Mouse (Mus musculus) lung, embryonic 16.5 days (tissue): Measurements from ENCODE around the gene Pgbd5. TPM values are rescaled to one million over a fixed set of nuclear protein-coding genes. Genes with fewer than 3 reads are reported as not detected.
"Not testable (repeated sequence)": the region's sequence is repeated elsewhere in the genome, so short reads cannot be mapped to it uniquely, and the experiment has no call there.

ENCODE experiments used
- ATAC-seq: fragments of 200-750 bp; cut with Nextera tagmentation; 2 replicates; pipeline ENCODE4 v1.8.0; 2017; ENCODE audit warnings: low read depth, mild to moderate bottlenecking, moderate library complexity
- H3K27ac ChIP-seq: fragments of 300-500 bp; sonication (generic); 2 replicates; pipeline ENCODE4 v1.5.1; 2014; ENCODE audit warnings: mild to moderate bottlenecking, control low read depth, low read length
- H3K27me3 ChIP-seq: fragments of 300-500 bp; sonication (generic); 2 replicates; pipeline ENCODE4 v1.6.1; 2014; ENCODE audit warnings: low read depth, low read length, mixed read lengths; ENCODE audit not compliant: control insufficient read depth, insufficient read depth
- H3K36me3 ChIP-seq: fragments of 300-500 bp; sonication (generic); 2 replicates; pipeline ENCODE4 v1.6.1; 2014; ENCODE audit warnings: low read length; ENCODE audit not compliant: control insufficient read depth, insufficient read depth
- H3K4me1 ChIP-seq: fragments of 300-500 bp; sonication (generic); replicated peaks from 2 replicates; pipeline ENCODE4 v1.6.1; 2014; ENCODE audit warnings: low read length, mixed read lengths; ENCODE audit not compliant: control insufficient read depth, insufficient read depth
- H3K4me2 ChIP-seq: fragments of 300-500 bp; sonication (generic); 2 replicates; pipeline ENCODE4 v1.6.1; 2014; ENCODE audit warnings: low read depth, low read length, control low read depth
- H3K4me3 ChIP-seq: fragments of 300-500 bp; sonication (generic); 2 replicates; pipeline ENCODE4 v1.5.1; 2014; ENCODE audit warnings: mild to moderate bottlenecking, low read length, control low read depth
- H3K9ac ChIP-seq: fragments of 300-500 bp; sonication (generic); 2 replicates; pipeline ENCODE4 v1.6.1; 2014; ENCODE audit warnings: low read length, control low read depth
- H3K9me3 ChIP-seq: fragments of 300-500 bp; sonication (generic); 2 replicates; pipeline ENCODE4 v1.6.1; 2016; ENCODE audit warnings: low read length; ENCODE audit not compliant: control insufficient read depth
- WGBS: fragments of 180-500 bp; shearing (Covaris S2); extraction: QIAGEN DNeasy Blood & Tissue Kit; methylation state at CpG from one replicate; pipeline ENCODE4 v1.1.7; 2014; 5-methylcytosine and 5-hydroxymethylcytosine counted together
- polyA plus RNA-seq: library from polyadenylated mRNA; unstranded; fragments of >200 nt; fragmentation: Nextera tagmentation; extraction: Ambion mirVana; gene quantifications from 2 replicates; pipeline ENCODE4 v1.2.1, GENCODE M21; 2015

The Pgbd5 gene
- polyA plus RNA-seq, 1 experiment from 2014 or later: 1.9 TPM

GRCm38 (mm10) chr8:124435170-124435569 is 4.3 kb downstream of the Pgbd5 start:
- Histone ChIP-seq H3K9me3 (no peaks in the 10 kb centered on the region), H3K4me1 (peaks cover 5% of the 10 kb centered on the region; the same call in 1 of the 2 replicates), H3K27ac (no peak overlapping the region), H3K36me3 (no peaks in the 10 kb centered on the region), H3K9ac (no peak overlapping the region), H3K4me3 (no peak overlapping the region), H3K4me2 (no peak overlapping the region), H3K27me3 (peaks cover 23% of the 10 kb centered on the region)
- WGBS: 43% methylated on average over 4 of the region's 4 CpGs
- ATAC-seq: no peak

- ATAC-seq: peak; percentile 99
- under 1% methylated on average over 30 of the region's 101 CpGs for WGBS
- Histone ChIP-seq H3K9ac (peak overlapping the region; percentile 72), H3K27me3 (peaks cover 23% of the 10 kb centered on the region), H3K9me3 (no peaks in the 10 kb centered on the region), H3K4me1 (peaks cover 5% of the 10 kb centered on the region; the same call in 1 of the 2 replicates), H3K4me2 (peak overlapping the region; percentile 100), H3K27ac (no peak overlapping the region), H3K36me3 (no peaks in the 10 kb centered on the region), H3K4me3 (peak overlapping the region; percentile 74)
Measured at GRCm38 (mm10) chr8:124434126-124434790, 5.2 kb downstream of the Pgbd5 start.

- Histone ChIP-seq H3K27me3 (peaks cover 23% of the 10 kb centered on the region), H3K36me3 (no peaks in the 10 kb centered on the region), H3K4me3 (peak overlapping the region; percentile 74), H3K9ac (peak overlapping the region; percentile 72), H3K4me1 (peaks cover 5% of the 10 kb centered on the region; the same call in 1 of the 2 replicates), H3K27ac (no peak overlapping the region), H3K4me2 (peak overlapping the region; percentile 100), H3K9me3 (no peaks in the 10 kb centered on the region)
- peak; percentile 42; the same call in 1 of the 2 replicates for ATAC-seq
- WGBS: 1% methylated on average over 55 of the region's 56 CpGs
Measured at GRCm38 (mm10) chr8:124433451-124434125, 5.9 kb downstream of the Pgbd5 start.

- no peak overlapping the region for H3K9ac ChIP-seq
- no peaks in the 10 kb centered on the region for H3K9me3 ChIP-seq
- H3K27ac ChIP-seq: no peak overlapping the region
- 43% methylated on average over 6 of the region's 6 CpGs for WGBS
- peaks cover 23% of the 10 kb centered on the region for H3K27me3 ChIP-seq
- H3K4me2 ChIP-seq: no peak overlapping the region
- H3K36me3 ChIP-seq: no peaks in the 10 kb centered on the region
- no peak for ATAC-seq
- no peak overlapping the region for H3K4me3 ChIP-seq
- H3K4me1 ChIP-seq: peaks cover 5% of the 10 kb centered on the region; the same call in 1 of the 2 replicates
Measured at GRCm38 (mm10) chr8:124430881-124431280, 8.6 kb downstream of the Pgbd5 start.

GRCm38 (mm10) chr8:124429417-124429816 is 10.0 kb downstream of the Pgbd5 start:
- Histone ChIP-seq H3K27me3 (peaks cover 23% of the 10 kb centered on the region), H3K36me3 (no peaks in the 10 kb centered on the region), H3K4me2 (no peak overlapping the region), H3K9me3 (no peaks in the 10 kb centered on the region), H3K27ac (no peak overlapping the region), H3K4me3 (no peak overlapping the region), H3K4me1 (peaks cover 5% of the 10 kb centered on the region; the same call in 1 of the 2 replicates), H3K9ac (no peak overlapping the region)
- 44% methylated on average over 6 of the region's 6 CpGs for WGBS
- no peak for ATAC-seq

GRCm38 (mm10) chr8:124428721-124429120 is 10.7 kb downstream of the Pgbd5 start:
- not testable (repeated sequence) for ATAC-seq, H3K36me3 ChIP-seq, H3K9ac ChIP-seq, H3K9me3 ChIP-seq, H3K4me1 ChIP-seq, H3K4me2 ChIP-seq, H3K27ac ChIP-seq, H3K4me3 ChIP-seq
- H3K27me3 ChIP-seq: peaks cover 19% of the 10 kb centered on the region
- WGBS: 46% methylated on average over 2 of the region's 2 CpGs

- Histone ChIP-seq H3K27me3 (no peaks in the 10 kb centered on the region), H3K4me1 (peaks cover 8% of the 10 kb centered on the region), H3K4me3 (no peak overlapping the region), H3K36me3 (no peaks in the 10 kb centered on the region), H3K27ac (peak overlapping the region; percentile 45), H3K4me2 (no peak overlapping the region), H3K9ac (no peak overlapping the region), H3K9me3 (no peaks in the 10 kb centered on the region)
- peak; percentile 76 for ATAC-seq
- WGBS: 16% methylated on average over 8 of the region's 8 CpGs
Measured at GRCm38 (mm10) chr8:124421413-124421812, 18.0 kb downstream of the Pgbd5 start.

GRCm38 (mm10) chr8:124418927-124419326 is 20.5 kb downstream of the Pgbd5 start:
- no peak overlapping the region for H3K9ac ChIP-seq
- no peaks in the 10 kb centered on the region for H3K27me3 ChIP-seq
- WGBS: 92% methylated on average over 5 of the region's 5 CpGs
- H3K36me3 ChIP-seq: no peaks in the 10 kb centered on the region
- H3K9me3 ChIP-seq: no peaks in the 10 kb centered on the region
- H3K4me1 ChIP-seq: peaks cover 8% of the 10 kb centered on the region
- no peak overlapping the region for H3K27ac ChIP-seq
- no peak for ATAC-seq
- H3K4me2 ChIP-seq: no peak overlapping the region
- no peak overlapping the region for H3K4me3 ChIP-seq

GRCm38 (mm10) chr8:124418185-124418584 is 21.3 kb downstream of the Pgbd5 start:
- peak; percentile 43; the same call in 1 of the 2 replicates for ATAC-seq
- H3K4me3 ChIP-seq: no peak overlapping the region
- H3K9ac ChIP-seq: no peak overlapping the region

More at GRCm38 (mm10) chr8:124418185-124418584, 21.3 kb downstream of the Pgbd5 start:
- no peaks in the 10 kb centered on the region for H3K27me3 ChIP-seq
- no peak overlapping the region for H3K4me2 ChIP-seq
- H3K36me3 ChIP-seq: no peaks in the 10 kb centered on the region
- no peak overlapping the region for H3K27ac ChIP-seq
- no peaks in the 10 kb centered on the region for H3K9me3 ChIP-seq
- peaks cover 8% of the 10 kb centered on the region for H3K4me1 ChIP-seq
- WGBS: 48% methylated on average over 6 of the region's 6 CpGs
